Mouse (Mus musculus) C2C12 (cell line): ENCODE data around the gene Zswim8. TPM values are rescaled to one million over a fixed set of nuclear protein-coding genes. Genes with fewer than 3 reads are reported as not detected.

Source experiments
- H3K27me3 ChIP-seq: one replicate; pipeline ENCODE4 v1.6.1; 2011; ENCODE audit not compliant: control insufficient read depth, insufficient read depth, insufficient read length
- H3K36me3 ChIP-seq: one replicate; pipeline ENCODE4 v1.6.1; 2011; ENCODE audit not compliant: control insufficient read depth, insufficient read depth
- H3K4me3 ChIP-seq: one replicate; pipeline ENCODE4 v1.5.1; 2011; ENCODE audit warnings: mild to moderate bottlenecking, control low read depth; ENCODE audit not compliant: poor library complexity, insufficient read depth, severe bottlenecking
- H3K79me2 ChIP-seq: one replicate; pipeline ENCODE4 v1.6.1; 2011; ENCODE audit not compliant: control insufficient read depth, insufficient read depth
- H3K79me3 ChIP-seq: one replicate; pipeline ENCODE4 v1.6.1; 2011; ENCODE audit warnings: low read depth, control low read depth
- H3ac ChIP-seq: one replicate; pipeline ENCODE3; 2011; ENCODE audit warnings: low read depth; ENCODE audit not compliant: control insufficient read depth, insufficient read length
- CEBPB ChIP-seq: IDR thresholded peaks from one replicate; pipeline ENCODE4 v1.6.1; 2011; ENCODE audit warnings: low read depth, mild to moderate bottlenecking, control low read depth, moderate library complexity
- CTCF ChIP-seq: IDR thresholded peaks from one replicate; pipeline ENCODE4 v1.5.1; 2011; ENCODE audit not compliant: control insufficient read depth, insufficient read depth, insufficient read length
- FOSL1 ChIP-seq: IDR thresholded peaks from one replicate; pipeline ENCODE4 v1.8.0; 2011; ENCODE audit warnings: mild to moderate bottlenecking, low read length; ENCODE audit not compliant: poor library complexity, insufficient read depth, severe bottlenecking
- MAX ChIP-seq: IDR thresholded peaks from one replicate; pipeline ENCODE4 v1.6.1; 2011; ENCODE audit warnings: mild to moderate bottlenecking, control low read depth
- MYOD1 ChIP-seq: IDR thresholded peaks from one replicate; pipeline ENCODE4 v1.6.1; 2011; ENCODE audit warnings: low read depth; ENCODE audit not compliant: control insufficient read depth, insufficient read length
- MYOG ChIP-seq: IDR thresholded peaks from one replicate; pipeline ENCODE4 v1.6.1; 2011; ENCODE audit not compliant: control insufficient read depth, insufficient read length; ENCODE audit errors: extremely low read depth
- USF1 ChIP-seq: IDR thresholded peaks from one replicate; pipeline ENCODE4 v1.6.1; 2011; ENCODE audit warnings: low read depth, mild to moderate bottlenecking, control low read depth, moderate library complexity
- polyA plus RNA-seq: library from polyadenylated mRNA; unstranded; fragments of >200 nt; fragmentation: generic; extraction: Trizol; gene quantifications from one replicate; pipeline ENCODE4 v1.2.1, GENCODE M21; 2012; ENCODE audit warnings: missing spikeins

The Zswim8 gene
- polyA plus RNA-seq, 1 experiment = 74.0 TPM

GRCm38 (mm10) chr14:20730853-20731602 lies 23.7 kb downstream of the Zswim8 start:
- no peak overlapping the region for H3ac ChIP-seq
- peaks cover 50% of the 10 kb centered on the region for H3K36me3 ChIP-seq
- H3K27me3 ChIP-seq = no peaks in the 10 kb centered on the region

GRCm38 (mm10) chr14:20733041-20733951 lies 25.9 kb downstream of the Zswim8 start:
- H3K36me3 ChIP-seq = peaks cover 52% of the 10 kb centered on the region
- peaks cover 4% of the 10 kb centered on the region for H3K79me3 ChIP-seq
- peaks cover 14% of the 10 kb centered on the region for H3K79me2 ChIP-seq
- H3ac ChIP-seq = peak overlapping the region; percentile 78
- no peaks in the 10 kb centered on the region for H3K27me3 ChIP-seq
- TF ChIP-seq CEBPB = no peak
- no peak for TF ChIP-seq MAX
- TF ChIP-seq FOSL1 = no peak
- TF ChIP-seq CTCF = no peak
- no peak for TF ChIP-seq MYOG
- no peak for TF ChIP-seq MYOD1
- TF ChIP-seq USF1 = no peak
- H3K4me3 ChIP-seq = peak overlapping the region; percentile 86

More at GRCm38 (mm10) chr14:20730853-20731602, 23.7 kb downstream of the Zswim8 start:
- peaks cover 14% of the 10 kb centered on the region for H3K79me2 ChIP-seq
- TF ChIP-seq FOSL1 = no peak
- no peak for TF ChIP-seq CEBPB
- no peak for TF ChIP-seq CTCF
- no peak for TF ChIP-seq MYOG
- TF ChIP-seq USF1 = no peak
- no peak for TF ChIP-seq MAX
- no peak for TF ChIP-seq MYOD1
- H3K79me3 ChIP-seq = peaks cover 4% of the 10 kb centered on the region
- H3K4me3 ChIP-seq = no peak overlapping the region

- peaks cover 4% of the 10 kb centered on the region for H3K79me3 ChIP-seq
- H3K79me2 ChIP-seq = peaks cover 14% of the 10 kb centered on the region
- peak within 1 kb of the TSS; percentile 78 for H3ac ChIP-seq
- H3K4me3 ChIP-seq = peak within 1 kb of the TSS; percentile 86
- H3K27me3 ChIP-seq = no peaks in the 10 kb centered on the region
- TF ChIP-seq CEBPB (no peak), MAX (peak; percentile 17)
- peaks cover 52% of the 10 kb centered on the region for H3K36me3 ChIP-seq
Measured at GRCm38 (mm10) chr14:20733952-20734774, 26.8 kb downstream of the Zswim8 start, which contains the start of gene Ndst2. Ndst2 (minus strand) TSS chr14:20734562.

GRCm38 (mm10) chr14:20735052-20735451 lies 27.7 kb downstream of the Zswim8 start:
- peaks cover 50% of the 10 kb centered on the region for H3K36me3 ChIP-seq
- H3ac ChIP-seq = no peak overlapping the region
- TF ChIP-seq CTCF (no peak), CEBPB (no peak), MYOD1 (no peak), MYOG (no peak), FOSL1 (no peak), USF1 (no peak), MAX (no peak)
- no peaks in the 10 kb centered on the region for H3K27me3 ChIP-seq
- peaks cover 14% of the 10 kb centered on the region for H3K79me2 ChIP-seq
- H3K79me3 ChIP-seq = peaks cover 4% of the 10 kb centered on the region
- H3K4me3 ChIP-seq = no peak overlapping the region

- no peak overlapping the region for H3K4me3 ChIP-seq
- H3K79me2 ChIP-seq = peaks cover 14% of the 10 kb centered on the region
- peaks cover 4% of the 10 kb centered on the region for H3K79me3 ChIP-seq
- H3K27me3 ChIP-seq = no peaks in the 10 kb centered on the region
- TF ChIP-seq FOSL1 (no peak), MYOD1 (no peak), CTCF (no peak), MAX (no peak), USF1 (no peak), CEBPB (no peak), MYOG (no peak)
- H3ac ChIP-seq = no peak overlapping the region
- peaks cover 56% of the 10 kb centered on the region for H3K36me3 ChIP-seq
Measured at GRCm38 (mm10) chr14:20735892-20736390, 28.6 kb downstream of the Zswim8 start.
